Mouse (Mus musculus) Muller cell, postnatal 12 days (primary cell): ENCODE measurements at regions not wholly inside any gene's neighbourhood (a gene's known extent, or its start where the extent isn't known, plus 50 kb on each side); places are given as distances from the start of the nearest gene placed in this dataset.

Experiments
- DNase-seq: peaks from one replicate; pipeline ENCODE4 v3.0.0-alpha.2; 2015; ENCODE audit errors: inconsistent ontology term

GRCm38 (mm10) chrX:4899187-4899586, 52.7 kb upstream of the Btbd35f27 start:
- DNase-seq: peak; percentile 1
